Mouse (Mus musculus) heart, postnatal 0 days (tissue): ENCODE results near the gene Kpna2. TPM values are rescaled to one million over a fixed set of nuclear protein-coding genes. Genes with fewer than 3 reads are reported as not detected.
"Not testable (repeated sequence)": the region's sequence is repeated elsewhere in the genome, so short reads cannot be mapped to it uniquely, and the experiment has no call there.

Experiments used
- ATAC-seq: fragments of 200-750 bp; cut with Nextera tagmentation; 2 replicates; pipeline ENCODE4 v1.8.0; 2017; ENCODE audit warnings: low read depth, moderate number of reproducible peaks, moderate library complexity; ENCODE audit not compliant: insufficient read depth
- DNase-seq: peaks from one replicate; pipeline ENCODE4 v3.0.0-alpha.2; 2016; ENCODE audit warnings: low spot score
- H3K27ac ChIP-seq: fragments of 300-500 bp; sonication (generic); 2 replicates; pipeline ENCODE4 v1.5.1; 2014; ENCODE audit warnings: low read depth, mild to moderate bottlenecking
- H3K27me3 ChIP-seq: fragments of 300-500 bp; sonication (generic); 2 replicates; pipeline ENCODE4 v1.6.1; 2014; ENCODE audit warnings: low read length, mixed read lengths; ENCODE audit not compliant: control insufficient read depth, insufficient read depth
- H3K36me3 ChIP-seq: fragments of 300-500 bp; sonication (generic); replicated peaks from 2 replicates; pipeline ENCODE4 v1.6.1; 2014; ENCODE audit warnings: low read length, mixed read lengths; ENCODE audit not compliant: control insufficient read depth, insufficient read depth
- H3K4me1 ChIP-seq: fragments of 300-500 bp; sonication (generic); 2 replicates; pipeline ENCODE4 v1.6.1; 2014; ENCODE audit warnings: antibody characterized with exemption; ENCODE audit not compliant: control insufficient read depth, insufficient read depth
- H3K4me2 ChIP-seq: fragments of 300-500 bp; sonication (generic); 2 replicates; pipeline ENCODE4 v1.6.1; 2014; ENCODE audit warnings: low read depth, mild to moderate bottlenecking, low read length, moderate library complexity
- H3K4me3 ChIP-seq: fragments of 300-500 bp; sonication (generic); 2 replicates; pipeline ENCODE4 v1.5.1; 2014; ENCODE audit warnings: low read depth, low read length
- H3K9ac ChIP-seq: fragments of 300-500 bp; sonication (generic); replicated peaks from 2 replicates; pipeline ENCODE4 v1.6.1; 2014; ENCODE audit warnings: low read depth, low read length, mixed read lengths
- H3K9me3 ChIP-seq: fragments of 300-500 bp; sonication (generic); replicated peaks from 2 replicates; pipeline ENCODE4 v1.6.1; 2016; ENCODE audit warnings: low read length; ENCODE audit not compliant: control insufficient read depth
- CTCF ChIP-seq: IDR thresholded peaks from 2 replicates; pipeline ENCODE4 v1.5.1; 2016; ENCODE audit warnings: antibody characterized with exemption, control low read depth, low read depth
- EP300 ChIP-seq: IDR thresholded peaks from 2 replicates; pipeline ENCODE4 v1.6.1; 2016; ENCODE audit warnings: antibody characterized with exemption, low read depth
- WGBS: fragments of 180-500 bp; shearing (Covaris S2); extraction: QIAGEN DNeasy Blood & Tissue Kit; methylation state at CpG from one replicate; pipeline ENCODE4 v1.1.7; 2014; 5-methylcytosine and 5-hydroxymethylcytosine counted together
- polyA plus RNA-seq: library from polyadenylated mRNA; unstranded; fragments of >200 nt; fragmentation: Nextera tagmentation; extraction: Ambion mirVana; gene quantifications from 2 replicates; pipeline ENCODE4 v1.2.1, GENCODE M21; 2015
- total RNA-seq: library from RNA; depleted of rRNA; stranded (reverse); fragments of >200 nt; gene quantifications from 2 replicates; pipeline ENCODE4 v1.2.3, GENCODE M21; 2014; ENCODE audit warnings: low replicate concordance

The Kpna2 gene
- total and polyA plus RNA-seq, 2 experiments from 2014 or later: 124 to 177 TPM

GRCm38 (mm10) chr11:107024406-107024805 lies 25.1 kb upstream of the Kpna2 start:
- 57% methylated on average over 4 of the region's 4 CpGs for WGBS
- no peak overlapping the region for H3K9ac ChIP-seq
- H3K9me3 ChIP-seq: no peaks in the 10 kb centered on the region
- TF ChIP-seq EP300 (no peak), CTCF (no peak)
- peaks cover 4% of the 10 kb centered on the region; the same call in 1 of the 2 replicates for H3K27me3 ChIP-seq
- H3K4me2 ChIP-seq: no peak overlapping the region
- DNase-seq (no peak), ATAC-seq (no peak)
- H3K27ac ChIP-seq: no peak overlapping the region
- H3K4me3 ChIP-seq: no peak overlapping the region
- no peaks in the 10 kb centered on the region for H3K36me3 ChIP-seq
- H3K4me1 ChIP-seq: peaks cover 13% of the 10 kb centered on the region; the same call in 1 of the 2 replicates

- Histone ChIP-seq H3K4me2 (no peak overlapping the region), H3K9me3 (no peaks in the 10 kb centered on the region), H3K4me3 (no peak overlapping the region), H3K27ac (no peak overlapping the region), H3K9ac (no peak overlapping the region), H3K36me3 (no peaks in the 10 kb centered on the region), H3K27me3 (peaks cover 4% of the 10 kb centered on the region; the same call in 1 of the 2 replicates), H3K4me1 (peaks cover 13% of the 10 kb centered on the region; the same call in 1 of the 2 replicates)
- ATAC-seq: no peak
- WGBS: 84% methylated on average over 13 of the region's 13 CpGs
- TF ChIP-seq EP300 (no peak), CTCF (no peak)
- DNase-seq: no peak
Observed at GRCm38 (mm10) chr11:107022050-107022683, 22.8 kb upstream of the Kpna2 start.

- not testable (repeated sequence) for ATAC-seq, DNase-seq, H3K27ac ChIP-seq, H3K9ac ChIP-seq, H3K4me1 ChIP-seq, H3K27me3 ChIP-seq, H3K4me3 ChIP-seq, H3K9me3 ChIP-seq, H3K36me3 ChIP-seq, H3K4me2 ChIP-seq
- WGBS: 89% methylated on average over 3 of the region's 5 CpGs
Observed at GRCm38 (mm10) chr11:107019722-107020121, 20.4 kb upstream of the Kpna2 start.

DNA sequence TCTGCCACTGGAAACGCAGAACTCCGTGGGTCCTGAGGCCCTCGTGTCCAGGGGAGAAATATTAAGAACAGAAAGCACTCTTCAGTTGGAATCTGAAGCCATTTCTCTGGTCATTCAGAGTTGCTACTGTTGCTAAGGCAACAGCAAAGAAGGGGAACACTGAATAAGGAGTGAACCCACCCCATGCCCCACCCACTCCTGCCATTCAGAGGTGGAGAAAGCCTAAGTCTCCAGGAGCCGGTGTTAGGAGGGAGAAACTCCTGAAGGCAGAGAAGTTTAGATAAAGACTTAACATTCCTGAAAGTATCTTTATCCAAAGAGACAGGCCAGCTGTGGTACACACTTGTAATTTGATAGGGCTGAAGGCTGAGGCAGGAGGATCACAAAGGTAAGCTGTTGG lies 20.0 kb upstream of the Kpna2 start:
- H3K9ac ChIP-seq: no peak overlapping the region
- H3K9me3 ChIP-seq: no peaks in the 10 kb centered on the region
- WGBS: 75% methylated on average over 4 of the region's 4 CpGs
- H3K36me3 ChIP-seq: no peaks in the 10 kb centered on the region
- ATAC-seq (no peak), DNase-seq (no peak)
- TF ChIP-seq EP300: no peak
- TF ChIP-seq CTCF: no peak
- H3K27me3 ChIP-seq: no peaks in the 10 kb centered on the region; the same call in 1 of the 2 replicates
- no peak overlapping the region for H3K27ac ChIP-seq
- no peak overlapping the region for H3K4me3 ChIP-seq
- H3K4me1 ChIP-seq: no peaks in the 10 kb centered on the region
- H3K4me2 ChIP-seq: no peak overlapping the region

DNA sequence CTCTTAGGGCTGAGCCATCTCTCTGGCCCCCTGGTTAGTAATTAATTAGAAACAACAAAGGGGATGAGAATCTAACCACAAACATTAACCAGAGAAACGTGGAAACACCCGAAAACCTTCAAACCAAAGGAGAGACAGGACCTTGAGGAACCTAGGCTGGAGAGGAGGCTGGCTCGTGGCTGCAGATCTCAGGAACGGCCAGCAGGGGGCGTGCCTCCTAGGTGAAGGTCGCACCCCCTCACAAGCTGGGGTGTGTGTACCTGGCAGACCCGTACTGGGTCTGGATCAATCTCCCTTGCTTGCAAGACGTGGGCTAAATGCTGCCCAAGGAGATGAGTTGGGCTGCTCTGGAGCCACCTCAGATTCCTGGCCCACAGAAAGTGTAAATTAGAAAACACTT lies 19.3 kb upstream of the Kpna2 start:
- ATAC-seq (no peak), DNase-seq (no peak)
- WGBS: 31% methylated on average over 8 of the region's 8 CpGs
- H3K4me1 ChIP-seq: no peaks in the 10 kb centered on the region
- no peaks in the 10 kb centered on the region for H3K36me3 ChIP-seq
- no peak overlapping the region for H3K9ac ChIP-seq
- no peaks in the 10 kb centered on the region; the same call in 1 of the 2 replicates for H3K27me3 ChIP-seq
- no peak overlapping the region for H3K4me3 ChIP-seq
- H3K9me3 ChIP-seq: no peaks in the 10 kb centered on the region
- H3K4me2 ChIP-seq: no peak overlapping the region
- no peak overlapping the region for H3K27ac ChIP-seq
- TF ChIP-seq EP300: no peak
- peak; percentile 32 for TF ChIP-seq CTCF

DNA sequence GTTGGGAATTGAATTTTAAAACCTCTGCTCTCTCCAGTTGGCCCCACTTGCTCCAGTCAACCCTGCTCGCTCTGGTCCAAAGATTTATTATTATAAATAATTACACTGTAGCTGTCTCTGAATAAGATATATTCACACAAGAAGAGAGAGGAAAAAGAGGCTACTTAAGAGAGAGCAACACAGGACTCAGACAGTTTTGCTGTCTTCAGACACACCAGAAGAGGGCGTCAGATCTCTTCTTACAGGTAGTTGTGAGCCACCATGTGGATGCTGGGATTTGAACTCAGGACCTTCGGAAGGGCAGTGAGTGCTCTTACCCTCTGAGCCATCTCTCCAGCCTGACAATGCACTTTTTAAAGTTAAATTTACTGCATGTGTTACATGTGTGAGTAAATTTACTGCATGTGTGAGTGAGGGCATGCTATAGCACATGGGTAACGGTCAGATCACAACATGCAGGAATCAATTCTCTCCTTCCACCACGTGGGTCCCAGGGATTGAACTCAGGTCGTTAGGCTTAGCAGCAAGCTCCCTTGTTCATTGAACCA lies 18.1 kb upstream of the Kpna2 start:
- ATAC-seq: no peak
- no peaks in the 10 kb centered on the region for H3K27me3 ChIP-seq
- 64% methylated on average over 6 of the region's 6 CpGs for WGBS
- no peak overlapping the region for H3K4me2 ChIP-seq
- H3K4me3 ChIP-seq: no peak overlapping the region
- TF ChIP-seq EP300 (no peak), CTCF (no peak)
- H3K4me1 ChIP-seq: no peaks in the 10 kb centered on the region
- H3K9ac ChIP-seq: no peak overlapping the region
- H3K9me3 ChIP-seq: no peaks in the 10 kb centered on the region
- no peak for DNase-seq
- H3K27ac ChIP-seq: no peak overlapping the region
- no peaks in the 10 kb centered on the region for H3K36me3 ChIP-seq
